Mouse (Mus musculus) cortical plate, adult 2 months (tissue): ENCODE measurements around the gene Nrp1.

Experiments
- CTCF ChIP-seq: fragments of 200-500 bp; IDR thresholded peaks from 2 replicates; pipeline ENCODE4 v1.5.1; 2011; ENCODE audit warnings: mild to moderate bottlenecking, control low read depth, low read length; ENCODE audit not compliant: insufficient read depth; ENCODE audit errors: extremely low read depth
- POLR2A ChIP-seq: fragments of 200-500 bp; IDR thresholded peaks from 2 replicates; pipeline ENCODE4 v1.6.1; 2011; ENCODE audit warnings: mild to moderate bottlenecking, low read length, control low read depth; ENCODE audit not compliant: insufficient read depth; ENCODE audit errors: extremely low read depth

GRCm38 (mm10) chr8:128473456-128474239 is 115.2 kb downstream of the Nrp1 start:
- TF ChIP-seq CTCF (no peak), POLR2A (no peak)
